Mouse (Mus musculus) midbrain, embryonic 12.5 days (tissue): ENCODE data around the gene Gtf3c2. TPM values are rescaled to one million over a fixed set of nuclear protein-coding genes. Genes with fewer than 3 reads are reported as not detected.

Experiments used
- ATAC-seq: fragments of 200-750 bp; cut with Nextera tagmentation; 2 replicates; pipeline ENCODE4 v1.8.0; 2017; ENCODE audit warnings: low read depth, moderate TSS enrichment, moderate library complexity; ENCODE audit not compliant: low FRiP score
- H3K27ac ChIP-seq: fragments of 300-500 bp; sonication (generic); replicated peaks from 2 replicates; pipeline ENCODE4 v1.5.1; 2016; ENCODE audit warnings: mild to moderate bottlenecking
- H3K27me3 ChIP-seq: fragments of 300-500 bp; sonication (generic); 2 replicates; pipeline ENCODE4 v1.6.1; 2016; ENCODE audit warnings: mild to moderate bottlenecking
- H3K36me3 ChIP-seq: fragments of 300-500 bp; sonication (generic); 2 replicates; pipeline ENCODE4 v1.6.1; 2016
- H3K4me1 ChIP-seq: fragments of 300-500 bp; sonication (generic); 2 replicates; pipeline ENCODE4 v1.6.1; 2016
- H3K4me2 ChIP-seq: fragments of 300-500 bp; sonication (generic); replicated peaks from 2 replicates; pipeline ENCODE4 v1.6.1; 2016; ENCODE audit warnings: mild to moderate bottlenecking, moderate library complexity
- H3K4me3 ChIP-seq: fragments of 300-500 bp; sonication (generic); 2 replicates; pipeline ENCODE4 v1.5.1; 2016; ENCODE audit warnings: mild to moderate bottlenecking
- H3K9ac ChIP-seq: fragments of 300-500 bp; sonication (generic); replicated peaks from 2 replicates; pipeline ENCODE4 v1.6.1; 2016; ENCODE audit warnings: mild to moderate bottlenecking, moderate library complexity
- H3K9me3 ChIP-seq: fragments of 300-500 bp; sonication (generic); 2 replicates; pipeline ENCODE4 v1.6.1; 2016; ENCODE audit warnings: mild to moderate bottlenecking
- WGBS: fragments of 180-500 bp; shearing (Covaris S2); methylation state at CpG from one replicate; pipeline ENCODE4 v1.1.7; 2016; 5-methylcytosine and 5-hydroxymethylcytosine counted together
- polyA plus RNA-seq: library from polyadenylated mRNA; unstranded; fragments of >200 nt; fragmentation: Nextera tagmentation; extraction: Ambion mirVana; gene quantifications from 2 replicates; pipeline ENCODE4 v1.2.1, GENCODE M21; 2016

Gtf3c2 gene
- polyA plus RNA-seq, 1 experiment from 2014 or later, result 97.3 TPM

- ATAC-seq, result no peak
- no peaks in the 10 kb centered on the region for H3K36me3 ChIP-seq
- no peak overlapping the region for H3K9ac ChIP-seq
- no peak overlapping the region for H3K4me2 ChIP-seq
- H3K27me3 ChIP-seq, result no peaks in the 10 kb centered on the region
- no peaks in the 10 kb centered on the region for H3K4me1 ChIP-seq
- no peaks in the 10 kb centered on the region for H3K9me3 ChIP-seq
- H3K27ac ChIP-seq, result no peak overlapping the region
- 47% methylated on average over 2 of the region's 2 CpGs for WGBS
- no peak overlapping the region for H3K4me3 ChIP-seq
Measured at GRCm38 (mm10) chr5:31123481-31123880, 56.5 kb downstream of the Gtf3c2 start.

- Histone ChIP-seq H3K27me3 (peaks cover 9% of the 10 kb centered on the region; the same call in 1 of the 2 replicates), H3K9ac (no peak overlapping the region), H3K36me3 (no peaks in the 10 kb centered on the region), H3K4me1 (no peaks in the 10 kb centered on the region), H3K4me2 (no peak overlapping the region), H3K9me3 (no peaks in the 10 kb centered on the region), H3K27ac (no peak overlapping the region), H3K4me3 (no peak overlapping the region)
- WGBS, result 87% methylated on average over 8 of the region's 8 CpGs
- no peak for ATAC-seq
Measured at GRCm38 (mm10) chr5:31121111-31121510, 58.8 kb downstream of the Gtf3c2 start.

- H3K4me3 ChIP-seq, result no peak overlapping the region
- no peaks in the 10 kb centered on the region for H3K36me3 ChIP-seq
- H3K4me2 ChIP-seq, result no peak overlapping the region
- ATAC-seq, result no peak
- no peaks in the 10 kb centered on the region for H3K4me1 ChIP-seq
- no peaks in the 10 kb centered on the region for H3K9me3 ChIP-seq
- H3K9ac ChIP-seq, result no peak overlapping the region
- no peak overlapping the region for H3K27ac ChIP-seq
- 34% methylated on average over 10 of the region's 10 CpGs for WGBS
- peaks cover 10% of the 10 kb centered on the region; the same call in 1 of the 2 replicates for H3K27me3 ChIP-seq
Measured at GRCm38 (mm10) chr5:31116912-31117311, 63.0 kb downstream of the Gtf3c2 start.

GRCm38 (mm10) chr5:31116354-31116753 lies 63.6 kb downstream of the Gtf3c2 start, which contains the start of gene Trim54:
Trim54 (plus strand) TSS chr5:31116712.
- ATAC-seq, result no peak
- 56% methylated on average over 3 of the region's 3 CpGs for WGBS
- Histone ChIP-seq H3K27me3 (peaks cover 10% of the 10 kb centered on the region; the same call in 1 of the 2 replicates), H3K27ac (no peak within 1 kb of the TSS), H3K4me3 (no peak within 1 kb of the TSS), H3K9ac (no peak within 1 kb of the TSS), H3K36me3 (no peaks in the 10 kb centered on the region), H3K4me1 (no peaks in the 10 kb centered on the region), H3K4me2 (no peak within 1 kb of the TSS), H3K9me3 (no peaks in the 10 kb centered on the region)

GRCm38 (mm10) chr5:31110781-31111180 lies 69.2 kb downstream of the Gtf3c2 start:
- Histone ChIP-seq H3K27ac (no peak overlapping the region), H3K27me3 (no peaks in the 10 kb centered on the region), H3K36me3 (no peaks in the 10 kb centered on the region), H3K4me3 (no peak overlapping the region), H3K4me1 (no peaks in the 10 kb centered on the region), H3K9ac (no peak overlapping the region), H3K9me3 (no peaks in the 10 kb centered on the region), H3K4me2 (no peak overlapping the region)
- WGBS, result 40% methylated on average over 7 of the region's 7 CpGs
- no peak for ATAC-seq

- WGBS, result 90% methylated on average over 18 of the region's 18 CpGs
- no peaks in the 10 kb centered on the region for H3K36me3 ChIP-seq
Measured at GRCm38 (mm10) chr5:31108000-31108490, 71.9 kb downstream of the Gtf3c2 start, which contains the start of gene Slc30a3. Slc30a3 (minus strand) TSS chr5:31108237.

More at GRCm38 (mm10) chr5:31108000-31108490, 71.9 kb downstream of the Gtf3c2 start, which contains the start of gene Slc30a3:
- Histone ChIP-seq H3K9me3 (no peaks in the 10 kb centered on the region), H3K4me1 (no peaks in the 10 kb centered on the region), H3K4me2 (no peak within 1 kb of the TSS), H3K4me3 (no peak within 1 kb of the TSS), H3K9ac (no peak within 1 kb of the TSS), H3K27me3 (no peaks in the 10 kb centered on the region; the same call in 1 of the 2 replicates), H3K27ac (no peak within 1 kb of the TSS)
- ATAC-seq, result no peak

Other genes starting within 250 kb of the Gtf3c2 start
- 7.8 and 9.0 TPM in 2 replicates for gene Cgref1, start 234.6 kb downstream of the Gtf3c2 start, polyA plus RNA-seq
- 121 and 131 TPM in 2 replicates for gene Preb, start 219.8 kb downstream of the Gtf3c2 start, polyA plus RNA-seq
- not detected in 2 replicates for gene Tcf23, start 211.5 kb downstream of the Gtf3c2 start, polyA plus RNA-seq
- 117 and 120 TPM in 2 replicates for gene Atraid, start 131.8 kb downstream of the Gtf3c2 start, polyA plus RNA-seq
- 11.7 and 12.9 TPM in 2 replicates for gene Slc5a6, start 131.2 kb downstream of the Gtf3c2 start, polyA plus RNA-seq
- gene Cad, start 125.4 kb downstream of the Gtf3c2 start, polyA plus RNA-seq, result 39.2 and 39.7 TPM in 2 replicates
- not detected in 2 replicates for gene Dnajc5g, start 73.9 kb downstream of the Gtf3c2 start, polyA plus RNA-seq
- 10.7 and 11.2 TPM in 2 replicates for gene Slc30a3, start 71.9 kb downstream of the Gtf3c2 start, polyA plus RNA-seq
- gene Trim54, start 63.4 kb downstream of the Gtf3c2 start, polyA plus RNA-seq, result not detected in 2 replicates
- gene Ucn, start 41.3 kb downstream of the Gtf3c2 start, polyA plus RNA-seq, result not detected in 2 replicates
- gene Mpv17, start 25.9 kb downstream of the Gtf3c2 start, polyA plus RNA-seq, result 53.1 and 56.8 TPM in 2 replicates
- gene Gm29609, start 233 bp downstream of the Gtf3c2 start, polyA plus RNA-seq, result 1.3 and 3.6 TPM in 2 replicates
- 141 and 153 TPM in 2 replicates for gene Snx17, start 13.1 kb upstream of the Gtf3c2 start, polyA plus RNA-seq
- gene Eif2b4, start 13.3 kb upstream of the Gtf3c2 start, polyA plus RNA-seq, result 65.6 and 68.0 TPM in 2 replicates
- gene Zfp513, start 22.2 kb upstream of the Gtf3c2 start, polyA plus RNA-seq, result 22.0 and 25.2 TPM in 2 replicates
- 163 and 167 TPM in 2 replicates for gene Ppm1g, start 40.5 kb upstream of the Gtf3c2 start, polyA plus RNA-seq
- 144 and 151 TPM in 2 replicates for gene Nrbp1, start 60.7 kb upstream of the Gtf3c2 start, polyA plus RNA-seq
- 0.63 and 0.71 TPM in 2 replicates for gene Gm9970, start 61.1 kb upstream of the Gtf3c2 start, polyA plus RNA-seq
- gene Krtcap3, start 71.5 kb upstream of the Gtf3c2 start, polyA plus RNA-seq, result 3.3 and 4.7 TPM in 2 replicates
- gene Ift172, start 111.0 kb upstream of the Gtf3c2 start, polyA plus RNA-seq, result 50.7 and 56.1 TPM in 2 replicates
- gene Fndc4, start 115.9 kb upstream of the Gtf3c2 start, polyA plus RNA-seq, result 57.8 and 64.6 TPM in 2 replicates
- gene Gckr, start 117.3 kb upstream of the Gtf3c2 start, polyA plus RNA-seq, result 0.20 and 0.48 TPM in 2 replicates